Mouse (Mus musculus): ENCODE measurements around the gene Rhd. TPM values are rescaled to one million over a fixed set of nuclear protein-coding genes. Genes with fewer than 3 reads are reported as not detected.
"Not testable (repeated sequence)": the region's sequence is repeated elsewhere in the genome, so short reads cannot be mapped to it uniquely, and the experiment has no call there.

The Rhd gene
- total RNA-seq, 2 experiments from 2014 or later: not detected

- DNase-seq (ENCODE audit: extremely low spot score in 1 of 2, low spot score in 2 of 2): no peak
- Histone ChIP-seq H3K27ac (no peak overlapping the region), H3K4me3 (no peak overlapping the region)
- intact Hi-C loops (cut with DNase I): loop anchor here (5.0 kb wide), 1 partner anchor 338 kb away; no protein-coding TSS in a partner anchor
- TF ChIP-seq CTCF (IDR thresholded peaks at IDR 0.05): peak; percentile 52
Measured at GRCm38 (mm10) chr4:134880041-134880440, 15.7 kb downstream of the Rhd start.

- DNase-seq (ENCODE audit: extremely low spot score in 1 of 2, low spot score in 2 of 2): peak in 1 of 2 experiments; percentile 16
- Histone ChIP-seq H3K4me3 (no peak overlapping the region), H3K27ac (no peak overlapping the region)
- peak; percentile 55 for TF ChIP-seq CTCF (IDR thresholded peaks at IDR 0.05)
- intact Hi-C loops (cut with DNase I): loop anchor here (5.0 kb wide), 1 partner anchor 341 kb away; no protein-coding TSS in a partner anchor
Measured at GRCm38 (mm10) chr4:134883266-134883665, 18.9 kb downstream of the Rhd start.

GRCm38 (mm10) chr4:134883808-134884207, 19.5 kb downstream of the Rhd start:
- Histone ChIP-seq H3K4me3 (no peak overlapping the region), H3K27ac (no peak overlapping the region)
- no peak for TF ChIP-seq CTCF (IDR thresholded peaks at IDR 0.05)
- intact Hi-C loops (cut with DNase I): loop anchor here (5.0 kb wide), 1 partner anchor 342 kb away; no protein-coding TSS in a partner anchor
- peak in 1 of 2 experiments; percentile 14 for DNase-seq (ENCODE audit: extremely low spot score in 1 of 2, low spot score in 2 of 2)

- Histone ChIP-seq H3K27ac (no peak overlapping the region), H3K4me3 (no peak overlapping the region)
- intact Hi-C loops (cut with DNase I): loop anchor here (5.0 kb wide), 1 partner anchor 342 kb away; no protein-coding TSS in a partner anchor
- no peak for TF ChIP-seq CTCF (IDR thresholded peaks at IDR 0.05)
- DNase-seq (ENCODE audit: extremely low spot score in 1 of 2, low spot score in 2 of 2): peak in 1 of 2 experiments; percentile 15
Measured at GRCm38 (mm10) chr4:134884364-134884763, 20.0 kb downstream of the Rhd start.

GRCm38 (mm10) chr4:134892096-134892495, 27.8 kb downstream of the Rhd start:
- intact Hi-C loops (cut with DNase I): loop anchor here (5.0 kb wide), 1 partner anchor 315 kb away; no protein-coding TSS in a partner anchor
- Histone ChIP-seq H3K27ac (no peak overlapping the region), H3K4me3 (no peak overlapping the region)
- peak; percentile 50 to 60 for DNase-seq (ENCODE audit: extremely low spot score in 1 of 2, low spot score in 2 of 2)
- peak; percentile 78 for TF ChIP-seq CTCF (IDR thresholded peaks at IDR 0.05)

- Histone ChIP-seq H3K27ac (no peak overlapping the region), H3K4me3 (no peak overlapping the region)
- no peak for DNase-seq (ENCODE audit: extremely low spot score in 1 of 2, low spot score in 2 of 2)
- intact Hi-C loops (cut with DNase I): no loop called here
- no peak for TF ChIP-seq CTCF (IDR thresholded peaks at IDR 0.05)
Measured at GRCm38 (mm10) chr4:134897256-134897655, 32.9 kb downstream of the Rhd start.

- Histone ChIP-seq H3K4me3 (no peak overlapping the region), H3K27ac (no peak overlapping the region)
- no peak for DNase-seq (ENCODE audit: extremely low spot score in 1 of 2, low spot score in 2 of 2)
- intact Hi-C loops (cut with DNase I): no loop called here
- no peak for TF ChIP-seq CTCF (IDR thresholded peaks at IDR 0.05)
Measured at GRCm38 (mm10) chr4:134901126-134901525, 36.8 kb downstream of the Rhd start.

- intact Hi-C loops (cut with DNase I): no loop called here
- Histone ChIP-seq H3K27ac (no peak overlapping the region), H3K4me3 (no peak overlapping the region)
- DNase-seq (ENCODE audit: extremely low spot score in 1 of 2, low spot score in 2 of 2): no peak
- no peak for TF ChIP-seq CTCF (IDR thresholded peaks at IDR 0.05)
Measured at GRCm38 (mm10) chr4:134903046-134903445, 38.7 kb downstream of the Rhd start.

- H3K27ac ChIP-seq; DNase-seq (ENCODE audit: extremely low spot score in 1 of 2, low spot score in 2 of 2); H3K4me3 ChIP-seq; intact Hi-C loops (cut with DNase I): not testable (repeated sequence)
Measured at GRCm38 (mm10) chr4:134911406-134911805, 47.1 kb downstream of the Rhd start.

- intact Hi-C loops (cut with DNase I): no loop called here
- Histone ChIP-seq H3K4me3 (peak overlapping the region; percentile 82), H3K27ac (no peak overlapping the region)
- peak; percentile 95 for TF ChIP-seq CTCF (IDR thresholded peaks at IDR 0.05)
- peak; percentile 43 to 57 for DNase-seq (ENCODE audit: extremely low spot score in 1 of 2, low spot score in 2 of 2)
Measured at GRCm38 (mm10) chr4:134913413-134913812, 49.1 kb downstream of the Rhd start.

- DNase-seq (ENCODE audit: extremely low spot score in 1 of 2, low spot score in 2 of 2): peak in 1 of 2 experiments; percentile 45
- peak overlapping the region; percentile 82 for H3K4me3 ChIP-seq
- intact Hi-C loops (cut with DNase I): no loop called here
- TF ChIP-seq CTCF (IDR thresholded peaks at IDR 0.05): no peak
- peak overlapping the region; percentile 83 for H3K27ac ChIP-seq
Measured at GRCm38 (mm10) chr4:134914122-134914863, 50.0 kb downstream of the Rhd start.

- intact Hi-C loops (cut with DNase I): no loop called here
- H3K27ac ChIP-seq: peak within 1 kb of the TSS; percentile 83
- no peak for TF ChIP-seq CTCF (IDR thresholded peaks at IDR 0.05)
- peak within 1 kb of the TSS; percentile 82 for H3K4me3 ChIP-seq
- peak; percentile 89 to 90 for DNase-seq (ENCODE audit: extremely low spot score in 1 of 2, low spot score in 2 of 2)
Measured at GRCm38 (mm10) chr4:134914864-134915209, 50.5 kb downstream of the Rhd start, which contains the start of gene Tmem50a. Gene Tmem50a, minus strand, starts transcription at chr4:134915024.

Data from left cerebral cortex, adult 2 months (tissue).